Mouse (Mus musculus) neural tube, embryonic 12.5 days (tissue): ENCODE results near the gene Med22. TPM values are rescaled to one million over a fixed set of nuclear protein-coding genes. Genes with fewer than 3 reads are reported as not detected.

Experiments
- ATAC-seq: fragments of 200-750 bp; cut with Nextera tagmentation; 2 replicates; pipeline ENCODE4 v1.8.0; 2017; ENCODE audit warnings: low read depth, mild to moderate bottlenecking, moderate TSS enrichment, moderate library complexity; ENCODE audit not compliant: low FRiP score
- H3K27ac ChIP-seq: fragments of 300-500 bp; sonication (generic); 2 replicates; pipeline ENCODE4 v1.5.1; 2016
- H3K27me3 ChIP-seq: fragments of 300-500 bp; sonication (generic); replicated peaks from 2 replicates; pipeline ENCODE4 v1.6.1; 2016; ENCODE audit warnings: mild to moderate bottlenecking
- H3K36me3 ChIP-seq: fragments of 300-500 bp; sonication (generic); 2 replicates; pipeline ENCODE4 v1.6.1; 2016; ENCODE audit warnings: mild to moderate bottlenecking
- H3K4me1 ChIP-seq: fragments of 300-500 bp; sonication (generic); 2 replicates; pipeline ENCODE4 v1.6.1; 2016
- H3K4me2 ChIP-seq: fragments of 300-500 bp; sonication (generic); replicated peaks from 2 replicates; pipeline ENCODE4 v1.6.1; 2016; ENCODE audit warnings: mild to moderate bottlenecking
- H3K4me3 ChIP-seq: fragments of 300-500 bp; sonication (generic); 2 replicates; pipeline ENCODE4 v1.5.1; 2016
- H3K9ac ChIP-seq: fragments of 300-500 bp; sonication (generic); 2 replicates; pipeline ENCODE4 v1.6.1; 2016; ENCODE audit warnings: mild to moderate bottlenecking
- H3K9me3 ChIP-seq: fragments of 300-500 bp; sonication (generic); 2 replicates; pipeline ENCODE4 v1.6.1; 2016; ENCODE audit warnings: mild to moderate bottlenecking
- WGBS: fragments of 180-500 bp; shearing (Covaris S2); methylation state at CpG from one replicate; pipeline ENCODE4 v1.1.7; 2016; 5-methylcytosine and 5-hydroxymethylcytosine counted together
- polyA plus RNA-seq: library from polyadenylated mRNA; unstranded; fragments of >200 nt; fragmentation: Nextera tagmentation; extraction: Ambion mirVana; gene quantifications from 2 replicates; pipeline ENCODE4 v1.2.1, GENCODE M21; 2016

Gene Med22
- polyA plus RNA-seq, 1 experiment from 2014 or later = 112 TPM

GRCm38 (mm10) chr2:26935286-26935685 is 24.8 kb upstream of the Med22 start:
- Histone ChIP-seq H3K9me3 (no peaks in the 10 kb centered on the region), H3K4me3 (no peak overlapping the region), H3K27ac (no peak overlapping the region), H3K9ac (no peak overlapping the region), H3K4me2 (no peak overlapping the region), H3K4me1 (peaks cover 20% of the 10 kb centered on the region), H3K36me3 (peaks cover 8% of the 10 kb centered on the region; the same call in 1 of the 2 replicates), H3K27me3 (no peaks in the 10 kb centered on the region)
- ATAC-seq = no peak
- 91% methylated on average over 2 of the region's 2 CpGs for WGBS

DNA sequence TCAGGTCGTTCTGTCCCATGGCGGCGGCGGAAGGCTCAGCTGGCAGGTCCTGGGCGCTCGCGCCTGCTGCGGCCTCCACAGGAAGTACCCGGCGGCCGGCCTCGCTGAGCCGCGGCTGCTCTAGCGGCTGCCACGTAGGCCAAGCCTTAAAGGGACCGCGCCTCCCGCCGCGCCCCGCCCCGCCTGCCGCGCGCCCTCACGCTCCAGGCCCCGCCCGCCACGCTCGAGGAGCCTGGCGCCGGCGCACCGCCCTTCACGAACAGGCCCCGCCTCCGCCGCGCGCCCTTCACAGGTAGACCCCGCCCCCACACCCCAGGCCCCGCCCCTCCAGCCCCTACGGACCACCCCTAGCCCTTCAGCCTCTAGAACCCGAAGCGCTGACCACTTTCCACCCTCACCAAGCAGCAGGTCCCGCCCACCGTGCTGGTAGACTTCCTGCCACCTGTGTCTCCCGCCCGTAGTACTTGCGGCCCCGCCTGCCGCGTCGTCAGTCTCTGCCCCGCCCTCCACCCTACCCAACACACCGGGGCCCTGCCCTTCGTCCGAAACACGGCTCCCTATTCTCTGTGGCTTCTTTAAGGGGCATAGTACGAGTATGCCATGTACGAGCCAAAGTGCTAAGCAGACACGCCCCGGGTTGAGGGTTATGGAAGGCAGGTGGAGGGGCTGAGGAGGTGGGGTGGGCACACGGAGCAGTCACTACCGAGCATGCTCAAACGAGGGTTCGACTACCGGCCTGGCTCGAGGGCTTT is 23.0 kb upstream of the Med22 start, which contains the start of the genes Surf4 and Stkld1:
Gene Surf4 (minus strand): TSS at position 625 of the 752 bp plus-strand sequence.
Gene Stkld1 (plus strand): TSS at position 744 of the 752 bp plus-strand sequence.
- Histone ChIP-seq H3K27ac (peak within 1 kb of the TSS; percentile 57), H3K4me1 (peaks cover 20% of the 10 kb centered on the region), H3K4me2 (peak within 1 kb of the TSS; percentile 71), H3K27me3 (no peaks in the 10 kb centered on the region), H3K4me3 (peak within 1 kb of the TSS; percentile 96), H3K9me3 (no peaks in the 10 kb centered on the region), H3K9ac (peak within 1 kb of the TSS; percentile 97), H3K36me3 (peaks cover 22% of the 10 kb centered on the region; the same call in 1 of the 2 replicates)
- ATAC-seq = peak; percentile 97
- under 1% methylated on average over 70 of the region's 70 CpGs for WGBS

GRCm38 (mm10) chr2:26932473-26933303 is 22.2 kb upstream of the Med22 start:
- H3K9ac ChIP-seq = peak overlapping the region; percentile 97
- H3K27ac ChIP-seq = peak overlapping the region; percentile 57
- peaks cover 20% of the 10 kb centered on the region for H3K4me1 ChIP-seq
- H3K36me3 ChIP-seq = peaks cover 22% of the 10 kb centered on the region; the same call in 1 of the 2 replicates
- 2% methylated on average over 48 of the region's 49 CpGs for WGBS
- peak overlapping the region; percentile 96 for H3K4me3 ChIP-seq
- H3K27me3 ChIP-seq = no peaks in the 10 kb centered on the region
- no peaks in the 10 kb centered on the region for H3K9me3 ChIP-seq
- peak; percentile 13 for ATAC-seq
- peak overlapping the region; percentile 71 for H3K4me2 ChIP-seq

- H3K36me3 ChIP-seq = peaks cover 40% of the 10 kb centered on the region
- ATAC-seq = no peak
- 51% methylated on average over 1 of the region's 1 CpGs for WGBS
Observed at GRCm38 (mm10) chr2:26930390-26930789, 19.9 kb upstream of the Med22 start.

DNA sequence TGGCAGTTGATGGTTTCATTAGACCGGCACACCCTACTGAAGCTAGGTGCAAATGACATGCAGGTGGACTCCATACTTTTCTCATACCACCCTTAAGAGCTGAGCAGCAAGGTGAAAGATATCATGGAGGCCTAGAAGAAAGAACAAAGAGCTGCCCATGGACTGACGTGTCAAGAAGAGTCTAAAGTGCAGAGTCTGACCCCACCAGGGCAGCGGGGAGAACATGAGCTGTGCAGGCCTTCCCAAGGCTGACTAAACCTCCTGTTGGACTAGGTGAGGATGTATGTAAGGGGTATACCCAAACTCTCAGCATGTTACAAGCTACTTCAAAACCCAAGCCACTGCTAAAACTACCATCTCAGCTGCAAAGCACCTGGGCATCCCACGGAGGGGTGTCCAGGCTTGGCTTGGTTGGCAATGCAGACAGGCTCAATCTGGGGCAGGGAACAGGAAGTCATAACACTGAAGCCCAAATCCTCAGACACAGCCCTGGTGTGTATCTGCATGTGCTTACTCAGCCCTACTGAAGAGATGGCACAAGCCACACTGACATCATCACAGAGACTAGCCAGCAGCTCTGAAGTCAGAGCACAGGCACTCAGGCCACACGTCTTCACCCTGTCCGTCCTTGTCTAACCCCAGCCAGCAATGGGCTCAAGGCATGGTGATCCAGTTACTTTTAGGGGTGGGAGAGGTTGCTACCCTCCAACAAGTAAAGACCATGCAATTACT is 17.4 kb upstream of the Med22 start:
- peaks cover 20% of the 10 kb centered on the region for H3K4me1 ChIP-seq
- peaks cover 64% of the 10 kb centered on the region for H3K36me3 ChIP-seq
- no peak overlapping the region for H3K9ac ChIP-seq
- no peaks in the 10 kb centered on the region for H3K9me3 ChIP-seq
- no peak overlapping the region for H3K4me2 ChIP-seq
- H3K4me3 ChIP-seq = no peak overlapping the region
- ATAC-seq = no peak
- H3K27me3 ChIP-seq = no peaks in the 10 kb centered on the region
- 93% methylated on average over 6 of the region's 6 CpGs for WGBS
- no peak overlapping the region for H3K27ac ChIP-seq

More at GRCm38 (mm10) chr2:26930390-26930789, 19.9 kb upstream of the Med22 start:
- no peak overlapping the region for H3K9ac ChIP-seq
- no peaks in the 10 kb centered on the region for H3K27me3 ChIP-seq
- no peak overlapping the region for H3K27ac ChIP-seq
- H3K4me1 ChIP-seq = peaks cover 20% of the 10 kb centered on the region
- H3K9me3 ChIP-seq = no peaks in the 10 kb centered on the region
- H3K4me2 ChIP-seq = no peak overlapping the region
- H3K4me3 ChIP-seq = no peak overlapping the region

GRCm38 (mm10) chr2:26921784-26922183 is 11.3 kb upstream of the Med22 start:
- peaks cover 14% of the 10 kb centered on the region for H3K4me1 ChIP-seq
- H3K4me3 ChIP-seq = no peak overlapping the region
- H3K4me2 ChIP-seq = no peak overlapping the region
- 86% methylated on average over 9 of the region's 9 CpGs for WGBS
- H3K9me3 ChIP-seq = no peaks in the 10 kb centered on the region
- H3K36me3 ChIP-seq = peaks cover 93% of the 10 kb centered on the region
- H3K9ac ChIP-seq = no peak overlapping the region
- H3K27me3 ChIP-seq = no peaks in the 10 kb centered on the region
- no peak overlapping the region for H3K27ac ChIP-seq
- no peak for ATAC-seq

GRCm38 (mm10) chr2:26920190-26920855 is 9.8 kb upstream of the Med22 start:
- peaks cover 79% of the 10 kb centered on the region for H3K36me3 ChIP-seq
- 86% methylated on average over 6 of the region's 6 CpGs for WGBS
- no peak overlapping the region for H3K4me3 ChIP-seq
- no peak overlapping the region for H3K27ac ChIP-seq
- H3K27me3 ChIP-seq = no peaks in the 10 kb centered on the region
- ATAC-seq = no peak
- H3K4me1 ChIP-seq = peaks cover 24% of the 10 kb centered on the region
- no peak overlapping the region for H3K4me2 ChIP-seq
- no peak overlapping the region for H3K9ac ChIP-seq
- no peaks in the 10 kb centered on the region for H3K9me3 ChIP-seq

DNA sequence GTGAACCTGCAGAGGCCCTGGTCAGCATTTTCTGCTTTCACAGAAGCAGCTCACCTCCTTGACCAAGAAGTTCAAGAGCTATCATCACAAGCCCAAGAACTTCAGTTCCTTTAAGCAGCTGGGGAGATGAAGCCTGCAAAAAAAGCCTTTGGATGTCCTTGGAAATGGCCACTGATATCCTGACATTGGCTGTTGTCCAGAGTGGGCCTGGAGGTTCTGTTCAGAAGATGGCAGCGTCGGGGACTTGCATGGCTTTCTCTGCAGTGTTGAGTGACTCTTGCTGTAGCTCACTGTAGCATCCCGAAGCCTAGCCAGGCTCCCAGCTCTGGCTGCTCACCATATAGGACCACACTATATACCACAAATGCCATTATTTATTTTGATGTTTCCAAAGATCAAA is 9.2 kb upstream of the Med22 start:
- peaks cover 74% of the 10 kb centered on the region for H3K36me3 ChIP-seq
- peaks cover 30% of the 10 kb centered on the region for H3K4me1 ChIP-seq
- no peak overlapping the region for H3K4me2 ChIP-seq
- no peak for ATAC-seq
- no peak overlapping the region for H3K9ac ChIP-seq
- H3K27me3 ChIP-seq = no peaks in the 10 kb centered on the region
- H3K9me3 ChIP-seq = no peaks in the 10 kb centered on the region
- 90% methylated on average over 3 of the region's 3 CpGs for WGBS
- H3K4me3 ChIP-seq = no peak overlapping the region
- no peak overlapping the region for H3K27ac ChIP-seq

DNA sequence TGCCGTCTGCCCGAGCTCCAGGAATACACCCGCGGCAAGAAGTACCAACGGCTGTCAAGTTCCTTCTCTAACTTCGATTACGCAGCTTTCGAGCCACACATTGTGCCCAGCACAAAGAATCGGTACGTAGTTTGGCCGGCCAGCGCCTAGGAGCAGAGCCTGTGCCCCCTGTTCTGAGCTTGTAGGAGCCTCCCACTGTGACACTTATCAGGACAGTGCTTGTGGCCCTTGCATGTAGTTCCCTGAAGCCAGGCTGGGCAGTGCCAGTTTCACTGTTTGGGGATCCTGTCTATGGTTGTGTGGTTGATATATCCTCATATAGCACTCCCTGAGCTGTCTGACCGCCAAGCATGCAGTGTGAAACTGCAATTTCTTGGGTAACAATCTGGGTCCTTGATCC is 6.3 kb upstream of the Med22 start:
- WGBS = 4% methylated on average over 13 of the region's 13 CpGs
- peaks cover 75% of the 10 kb centered on the region for H3K36me3 ChIP-seq
- peaks cover 45% of the 10 kb centered on the region for H3K4me1 ChIP-seq
- no peaks in the 10 kb centered on the region for H3K27me3 ChIP-seq
- peak overlapping the region; percentile 64 for H3K4me3 ChIP-seq
- peak overlapping the region; percentile 69 for H3K9ac ChIP-seq
- H3K9me3 ChIP-seq = no peaks in the 10 kb centered on the region
- H3K4me2 ChIP-seq = peak overlapping the region; percentile 99
- ATAC-seq = no peak
- no peak overlapping the region for H3K27ac ChIP-seq

DNA sequence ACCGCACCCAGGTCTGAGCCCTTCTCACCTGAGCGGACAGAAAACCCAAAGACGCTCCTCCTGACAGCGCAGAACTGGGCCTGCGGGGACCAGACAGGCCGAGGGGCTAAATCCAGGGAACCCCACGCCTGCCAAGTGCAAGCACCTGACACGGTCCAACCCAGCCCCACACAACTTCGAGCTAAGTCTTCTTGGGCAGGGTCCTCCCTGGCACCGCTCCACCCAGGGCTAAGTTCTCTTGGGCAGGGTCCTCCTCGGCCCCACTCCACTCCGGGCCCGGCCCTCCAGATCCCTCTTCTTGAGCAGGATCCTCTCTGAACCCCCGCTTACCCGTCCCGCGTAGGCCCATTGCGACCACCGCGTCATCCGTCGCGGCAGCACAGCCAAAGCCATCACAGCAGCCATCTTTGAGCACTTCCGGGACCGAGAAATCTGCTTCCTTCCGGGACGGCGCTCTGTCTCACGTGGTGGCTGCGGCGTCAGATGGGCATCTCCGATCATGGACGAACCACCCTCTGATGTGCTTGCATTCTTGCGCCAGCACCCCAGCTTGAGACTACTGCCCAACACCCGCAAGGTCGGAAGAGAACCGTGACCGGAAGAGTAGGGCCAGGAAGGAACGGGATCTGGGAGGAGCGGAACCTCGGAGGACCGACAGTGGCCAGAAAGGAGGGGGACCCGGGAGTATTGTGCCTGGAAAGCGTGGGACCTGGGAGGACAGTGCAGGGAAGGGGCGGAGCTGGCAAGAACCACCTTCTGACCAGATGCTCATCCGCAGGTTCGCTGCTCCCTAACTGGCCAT is 5.7 kb upstream of the Med22 start, which contains the start of the genes Surf2 and Surf1:
Gene Surf2 (plus strand): TSS at position 441 of the 802 bp plus-strand sequence.
Gene Surf1 (minus strand): TSS at position 604 of the 802 bp plus-strand sequence.
- peaks cover 71% of the 10 kb centered on the region for H3K36me3 ChIP-seq
- 2% methylated on average over 47 of the region's 47 CpGs for WGBS
- ATAC-seq = peak; percentile 81
- peak within 1 kb of the TSS; percentile 64 for H3K4me3 ChIP-seq
- peaks cover 49% of the 10 kb centered on the region for H3K4me1 ChIP-seq
- H3K9ac ChIP-seq = peak within 1 kb of the TSS; percentile 69
- H3K27me3 ChIP-seq = no peaks in the 10 kb centered on the region
- H3K4me2 ChIP-seq = peak within 1 kb of the TSS; percentile 99
- no peaks in the 10 kb centered on the region for H3K9me3 ChIP-seq
- peak within 1 kb of the TSS; percentile 46; the same call in 1 of the 2 replicates for H3K27ac ChIP-seq
